Mouse (Mus musculus) MEL (cell line): ENCODE measurements around the gene Tmem201. TPM values are rescaled to one million over a fixed set of nuclear protein-coding genes. Genes with fewer than 3 reads are reported as not detected.

Experiments used
- DNase-seq: peaks from one replicate; pipeline ENCODE4 v3.0.0; 2011; ENCODE audit warnings: low read depth, low spot score
- H3K27ac ChIP-seq: 2 replicates; pipeline ENCODE4 v1.5.1; 2012; ENCODE audit warnings: low read depth, mild to moderate bottlenecking, control low read depth, low read length, moderate library complexity; ENCODE audit not compliant: control insufficient read depth
- H3K27me3 ChIP-seq, 2 experiments: fragments of 150-350 bp in 1 of 2; sonication (generic) in 1 of 2; 2 replicates each; pipeline ENCODE4 v1.6.1; 2012; ENCODE audit warnings: low read length in 2 of 2, mild to moderate bottlenecking in 2 of 2, improper control_type of control experiment in 1 of 2, moderate library complexity in 1 of 2; ENCODE audit not compliant: insufficient read depth in 2 of 2, control insufficient read depth in 1 of 2
- H3K36me3 ChIP-seq, 2 experiments: 2 replicates each; pipeline ENCODE4 v1.6.1; 2012 to 2014; ENCODE audit warnings: low read length in 2 of 2, improper control_type of control experiment in 1 of 2, inconsistent platforms in 1 of 2, mild to moderate bottlenecking in 1 of 2; ENCODE audit not compliant: insufficient read depth in 2 of 2, control insufficient read depth in 1 of 2
- H3K4me1 ChIP-seq, 2 experiments: fragments of 150-350 bp in 1 of 2; sonication (generic) in 1 of 2; 2 replicates each; pipeline ENCODE4 v1.6.1; 2012; ENCODE audit warnings: low read length in 2 of 2, improper control_type of control experiment in 1 of 2, mild to moderate bottlenecking in 1 of 2; ENCODE audit not compliant: insufficient read depth in 2 of 2, control insufficient read depth in 1 of 2
- H3K4me3 ChIP-seq, 2 experiments: fragments of 150-350 bp in 1 of 2; sonication (generic) in 1 of 2; 2 replicates each; pipeline ENCODE4 v1.5.1; 2012; ENCODE audit warnings: low read depth in 2 of 2, low read length in 2 of 2, mild to moderate bottlenecking in 2 of 2, moderate library complexity in 2 of 2, control low read depth in 1 of 2, improper control_type of control experiment in 1 of 2; ENCODE audit not compliant: control insufficient read depth in 1 of 2, insufficient read depth in 1 of 2
- H3K79me2 ChIP-seq: 2 replicates; pipeline ENCODE4 v1.6.1; 2012; ENCODE audit warnings: mild to moderate bottlenecking, low read length, moderate library complexity; ENCODE audit not compliant: control insufficient read depth, poor library complexity, insufficient read depth
- H3K9ac ChIP-seq: 2 replicates; pipeline ENCODE4 v1.6.1; 2012; ENCODE audit warnings: low read depth, mild to moderate bottlenecking, control low read depth, low read length, moderate library complexity; ENCODE audit not compliant: control insufficient read depth, poor library complexity, severe bottlenecking
- H3K9me3 ChIP-seq: fragments of 150-350 bp; sonication (generic); replicated peaks from 2 replicates; pipeline ENCODE4 v1.6.1; 2012; ENCODE audit warnings: mild to moderate bottlenecking, low read length, improper control_type of control experiment, moderate library complexity; ENCODE audit not compliant: insufficient read depth
- BHLHE40 ChIP-seq: IDR thresholded peaks from 2 replicates; pipeline ENCODE4 v1.6.1; 2012; ENCODE audit warnings: low read depth, mild to moderate bottlenecking, inconsistent platforms, low read length, improper control_type of control experiment, borderline replicate concordance
- CHD1 ChIP-seq: IDR thresholded peaks from 2 replicates; pipeline ENCODE4 v1.6.1; 2012; ENCODE audit warnings: low read depth, mild to moderate bottlenecking, inconsistent platforms, low read length, improper control_type of control experiment
- E2F4 ChIP-seq: IDR thresholded peaks from 2 replicates; pipeline ENCODE4 v1.6.1; 2011; ENCODE audit warnings: low read depth, low read length, improper control_type of control experiment, borderline replicate concordance
- ELF1 ChIP-seq: IDR thresholded peaks from 2 replicates; pipeline ENCODE4 v1.6.1; 2014; ENCODE audit warnings: low read depth, mild to moderate bottlenecking, inconsistent platforms, low read length, improper control_type of control experiment, moderate library complexity
- EP300 ChIP-seq, 2 experiments: IDR thresholded peaks; 2 replicates each; pipeline ENCODE4 v1.6.1; 2011; ENCODE audit warnings: improper control_type of control experiment in 2 of 2, low read length in 2 of 2, low read depth in 1 of 2, mild to moderate bottlenecking in 1 of 2
- ETS1 ChIP-seq: IDR thresholded peaks from 2 replicates; pipeline ENCODE4 v1.6.1; 2012; ENCODE audit warnings: low read depth, mild to moderate bottlenecking, inconsistent platforms, low read length, improper control_type of control experiment, moderate library complexity
- GABPA ChIP-seq: IDR thresholded peaks from 2 replicates; pipeline ENCODE4 v1.6.1; 2012; ENCODE audit warnings: low read depth, mild to moderate bottlenecking, inconsistent platforms, low read length, improper control_type of control experiment, moderate library complexity
- GATA1 ChIP-seq: IDR thresholded peaks from 2 replicates; pipeline ENCODE4 v1.6.1; 2011; ENCODE audit warnings: low read depth, low read length, improper control_type of control experiment
- HCFC1 ChIP-seq: IDR thresholded peaks from 2 replicates; pipeline ENCODE4 v1.6.1; 2012; ENCODE audit warnings: low read depth, mild to moderate bottlenecking, inconsistent platforms, low read length, improper control_type of control experiment, moderate library complexity
- JUND ChIP-seq: IDR thresholded peaks from 2 replicates; pipeline ENCODE4 v1.6.1; 2011; ENCODE audit warnings: low read depth, mild to moderate bottlenecking, improper control_type of control experiment, low read length
- KAT2A ChIP-seq: conservative IDR thresholded peaks from 2 replicates; pipeline ENCODE4 v1.6.1; 2012; ENCODE audit warnings: low read depth, low read length, improper control_type of control experiment, inconsistent platforms
- MAX ChIP-seq: IDR thresholded peaks from 2 replicates; pipeline ENCODE4 v1.6.1; 2011; ENCODE audit warnings: low read length, improper control_type of control experiment
- MAZ ChIP-seq: IDR thresholded peaks from 2 replicates; pipeline ENCODE4 v1.6.1; 2012; ENCODE audit warnings: low read depth, mild to moderate bottlenecking, inconsistent platforms, low read length, improper control_type of control experiment
- MEF2A ChIP-seq: IDR thresholded peaks from 2 replicates; pipeline ENCODE4 v1.6.1; 2014; ENCODE audit warnings: low read depth, mild to moderate bottlenecking, inconsistent platforms, low read length, improper control_type of control experiment; ENCODE audit not compliant: poor library complexity, insufficient replicate concordance, severe bottlenecking; ENCODE audit errors: extremely low read depth
- MXI1 ChIP-seq: IDR thresholded peaks from 2 replicates; pipeline ENCODE4 v1.6.1; 2011; ENCODE audit warnings: mild to moderate bottlenecking, low read depth, low read length, improper control_type of control experiment
- MYB ChIP-seq: IDR thresholded peaks from 2 replicates; pipeline ENCODE4 v1.6.1; 2011; ENCODE audit warnings: mild to moderate bottlenecking, low read depth, low read length, improper control_type of control experiment
- NELFE ChIP-seq: IDR thresholded peaks from 2 replicates; pipeline ENCODE4 v1.6.1; 2011; ENCODE audit warnings: low read depth, low read length, improper control_type of control experiment
- POLR2AphosphoS2 ChIP-seq: IDR thresholded peaks from 2 replicates; pipeline ENCODE4 v1.6.1; 2011; ENCODE audit warnings: low read length, improper control_type of control experiment
- POLR2AphosphoS5 ChIP-seq: IDR thresholded peaks from 2 replicates; pipeline ENCODE4 v1.6.1; 2012; ENCODE audit warnings: low read depth, borderline replicate concordance, mild to moderate bottlenecking, inconsistent platforms, low read length, moderate library complexity, mixed read lengths
- RAD21 ChIP-seq: IDR thresholded peaks from 2 replicates; pipeline ENCODE4 v1.6.1; 2011; ENCODE audit warnings: mild to moderate bottlenecking, low read depth, low read length, improper control_type of control experiment
- RCOR1 ChIP-seq: IDR thresholded peaks from 2 replicates; pipeline ENCODE4 v1.6.1; 2012; ENCODE audit warnings: low read depth, mild to moderate bottlenecking, inconsistent platforms, low read length, improper control_type of control experiment
- SIN3A ChIP-seq: IDR thresholded peaks from 2 replicates; pipeline ENCODE4 v1.6.1; 2012; ENCODE audit warnings: low read length, improper control_type of control experiment, inconsistent platforms
- SMC3 ChIP-seq: IDR thresholded peaks from 2 replicates; pipeline ENCODE4 v1.6.1; 2011; ENCODE audit warnings: low read depth, low read length, improper control_type of control experiment
- TAL1 ChIP-seq: IDR thresholded peaks from 2 replicates; pipeline ENCODE4 v1.6.1; 2012; ENCODE audit warnings: mild to moderate bottlenecking, inconsistent platforms, low read length, moderate library complexity, mixed read lengths
- TBP ChIP-seq: IDR thresholded peaks from 2 replicates; pipeline ENCODE4 v1.8.0; 2011; ENCODE audit warnings: low read depth, low read length, improper control_type of control experiment
- ZC3H11A ChIP-seq: IDR thresholded peaks from 2 replicates; pipeline ENCODE4 v1.6.1; 2012; ENCODE audit warnings: low read depth, mild to moderate bottlenecking, inconsistent platforms, low read length, improper control_type of control experiment
- ZKSCAN1 ChIP-seq: IDR thresholded peaks from 2 replicates; pipeline ENCODE4 v1.6.1; 2012; ENCODE audit warnings: low read depth, mild to moderate bottlenecking, inconsistent platforms, low read length, improper control_type of control experiment, moderate library complexity
- ZNF384 ChIP-seq: IDR thresholded peaks from 2 replicates; pipeline ENCODE4 v1.6.1; 2012; ENCODE audit warnings: low read depth, mild to moderate bottlenecking, inconsistent platforms, low read length, improper control_type of control experiment
- polyA plus RNA-seq, 2 experiments: library from polyadenylated mRNA; stranded (reverse) in 1 of 2; unstranded in 1 of 2; fragments of >175 nt in 1 of 2; fragments of >200 nt in 1 of 2; gene quantifications; 2 replicates each; pipeline versions ENCODE4 v1.2.1 to v1.2.4; 2012; ENCODE audit warnings: low replicate concordance in 2 of 2, low read depth in 1 of 2; ENCODE audit not compliant: insufficient read length in 2 of 2, insufficient read depth in 1 of 2, missing spikeins in 1 of 2
- total RNA-seq: library from RNA; depleted of rRNA; stranded (reverse); fragments of 300-350 nt; gene quantifications from 2 replicates; pipeline ENCODE4 v1.2.3, GENCODE M21; 2012

Tmem201 gene
- total and polyA plus RNA-seq, 3 experiments, result 31.5 to 60.6 TPM; not detected in 1

DNA sequence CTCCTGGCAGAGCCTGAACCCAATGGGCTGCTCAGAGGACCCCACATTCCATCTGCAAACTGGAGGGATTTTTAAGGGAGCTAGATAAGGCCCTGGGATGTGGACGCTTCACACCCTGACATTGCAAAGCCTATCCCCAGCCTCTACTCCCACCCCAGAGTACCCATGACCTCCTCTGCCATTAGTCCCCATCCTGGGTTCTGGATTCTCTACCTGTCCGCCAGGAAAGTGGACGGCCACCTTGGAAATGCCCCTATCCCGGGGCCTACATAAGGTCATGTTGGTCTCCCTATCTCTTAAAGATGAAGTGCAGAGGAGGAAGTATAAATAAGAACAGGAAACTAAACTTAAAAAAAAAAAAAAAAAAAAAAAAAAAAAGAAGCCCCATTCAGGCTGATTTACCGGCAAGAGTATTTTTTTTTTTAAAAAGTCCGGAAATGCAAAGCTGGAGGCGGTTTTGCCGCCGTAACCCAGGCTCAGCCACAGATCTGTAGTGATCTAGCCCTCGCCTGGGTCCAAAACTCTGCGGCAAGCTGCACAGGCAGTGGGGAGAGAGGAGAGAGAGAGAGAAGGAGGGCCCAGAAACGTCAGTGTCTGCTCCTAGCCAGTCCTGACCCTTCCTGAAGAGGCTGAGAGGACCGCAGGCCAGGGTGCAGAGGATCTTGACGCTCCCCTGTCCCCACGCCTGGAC lies 40.2 kb downstream of the Tmem201 start:
- peak overlapping the region; percentile 88 for H3K9ac ChIP-seq
- peak; percentile 82 for DNase-seq
- peaks cover 0 to 26% of the 10 kb centered on the region in 2 experiments; a peak in 2 of 4 replicates for H3K36me3 ChIP-seq
- no peaks in the 10 kb centered on the region for H3K27me3 ChIP-seq
- no peaks in the 10 kb centered on the region for H3K9me3 ChIP-seq
- TF ChIP-seq JUND (no peak), MAX (no peak), E2F4 (peak; percentile 21; the same call in 1 of the 2 replicates), RCOR1 (peak; percentile 49; the same call in 1 of the 2 replicates), RAD21 (no peak), POLR2AphosphoS2 (no peak), GATA1 (0 out of 2 replicates have a peak, but pooled peaks have one; percentile 20), MEF2A (no peak), SIN3A (peak; percentile 59), ELF1 (peak; percentile 73; the same call in 1 of the 2 replicates), MXI1 (no peak), CHD1 (0 out of 2 replicates have a peak, but pooled peaks have one; percentile 29), TAL1 (no peak), KAT2A (no peak), ZKSCAN1 (peak; percentile 44; the same call in 1 of the 2 replicates), ZC3H11A (no peak), EP300 (IDR thresholded peaks at IDR 0.05; ENCODE audit: low read depth in 1 of 2, low read length in 2 of 2) (peak; percentile 49 to 63), TBP (peak; percentile 49), POLR2AphosphoS5 (no peak), HCFC1 (peak; percentile 44), NELFE (no peak), MYB (no peak), BHLHE40 (no peak), ETS1 (peak; percentile 62; the same call in 1 of the 2 replicates), SMC3 (no peak), GABPA (no peak), ZNF384 (peak; percentile 100), MAZ (0 out of 2 replicates have a peak, but pooled peaks have one; percentile 40)
- peak overlapping the region; percentile 79 to 86 for H3K4me3 ChIP-seq
- peaks cover 16 to 39% of the 10 kb centered on the region in 2 experiments for H3K4me1 ChIP-seq
- H3K27ac ChIP-seq, result peak overlapping the region; percentile 92
- H3K79me2 ChIP-seq, result peaks cover 29% of the 10 kb centered on the region
